Mouse (Mus musculus) cerebellum, adult 2 months (tissue): ENCODE measurements around the gene Zbtb1. TPM values are rescaled to one million over a fixed set of nuclear protein-coding genes. Genes with fewer than 3 reads are reported as not detected.

Experiments
- DNase-seq, 2 experiments: peaks; one replicate each; pipeline ENCODE4 v3.0.0; 2021
- H3K27ac ChIP-seq: fragments of 200-500 bp; 2 replicates; pipeline ENCODE4 v1.5.1; 2012; ENCODE audit warnings: low read length, control low read depth, inconsistent platforms; ENCODE audit not compliant: insufficient read depth
- H3K27me3 ChIP-seq: fragments of 200-500 bp; 2 replicates; pipeline ENCODE4 v1.6.1; 2012; ENCODE audit warnings: inconsistent platforms, mild to moderate bottlenecking, low read length, moderate library complexity; ENCODE audit not compliant: control insufficient read depth, insufficient read depth
- H3K4me1 ChIP-seq: fragments of 200-500 bp; 2 replicates; pipeline ENCODE4 v1.6.1; 2011; ENCODE audit warnings: low read length; ENCODE audit not compliant: control insufficient read depth, insufficient read depth
- H3K4me3 ChIP-seq: fragments of 200-500 bp; replicated peaks from 2 replicates; pipeline ENCODE3; 2011; ENCODE audit warnings: mild to moderate bottlenecking, low read depth, low read length, control low read depth; ENCODE audit not compliant: insufficient read depth
- CTCF ChIP-seq: fragments of 200-500 bp; IDR thresholded peaks from 2 replicates; pipeline ENCODE4 v1.5.1; 2011; ENCODE audit warnings: low read depth, mild to moderate bottlenecking, control low read depth, low read length, moderate library complexity, borderline replicate concordance; ENCODE audit not compliant: insufficient read depth
- POLR2A ChIP-seq: fragments of 200-500 bp; IDR thresholded peaks from 2 replicates; pipeline ENCODE4 v1.6.1; 2011; ENCODE audit warnings: low read length, control low read depth, borderline replicate concordance; ENCODE audit not compliant: insufficient read depth
- WGBS: fragments of 180-500 bp; shearing (Covaris S2); methylation state at CpG from one replicate; pipeline ENCODE4 v1.1.7; 2018; 5-methylcytosine and 5-hydroxymethylcytosine counted together
- polyA plus RNA-seq: library from polyadenylated mRNA; depleted of rRNA; stranded (reverse); fragments of >200 nt; gene quantifications from 2 replicates; pipeline ENCODE4 v1.2.3, GENCODE M21; 2012

Zbtb1 gene
- polyA plus RNA-seq, 1 experiment = 3.3 TPM

DNA sequence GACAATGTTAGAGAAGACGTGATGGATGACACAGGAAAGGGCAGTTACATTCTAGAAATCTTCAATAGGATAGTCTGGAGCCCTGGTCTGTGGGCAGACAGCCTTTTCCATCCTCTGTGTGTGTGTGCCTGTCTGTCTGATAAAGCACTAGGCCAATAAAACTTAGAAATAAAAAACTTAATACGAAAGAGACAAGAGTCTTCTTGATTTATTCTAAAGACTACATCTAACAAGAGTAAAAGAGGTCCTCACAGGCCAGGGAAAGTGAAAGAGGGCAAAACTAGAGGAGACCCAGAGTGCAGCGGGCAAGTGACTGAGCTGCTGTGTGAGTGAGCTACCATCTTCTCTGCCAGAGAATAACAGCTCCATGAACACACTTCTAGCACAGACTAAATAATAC, 3.8 kb upstream of the Zbtb1 start:
- TF ChIP-seq CTCF (no peak), POLR2A (no peak)
- no peak for DNase-seq
- H3K4me1 ChIP-seq = no peaks in the 10 kb centered on the region; the same call in 1 of the 2 replicates
- H3K27ac ChIP-seq = no peak overlapping the region
- H3K27me3 ChIP-seq = no peaks in the 10 kb centered on the region
- H3K4me3 ChIP-seq = no peak overlapping the region
- 80% methylated on average over 3 of the region's 3 CpGs for WGBS

DNA sequence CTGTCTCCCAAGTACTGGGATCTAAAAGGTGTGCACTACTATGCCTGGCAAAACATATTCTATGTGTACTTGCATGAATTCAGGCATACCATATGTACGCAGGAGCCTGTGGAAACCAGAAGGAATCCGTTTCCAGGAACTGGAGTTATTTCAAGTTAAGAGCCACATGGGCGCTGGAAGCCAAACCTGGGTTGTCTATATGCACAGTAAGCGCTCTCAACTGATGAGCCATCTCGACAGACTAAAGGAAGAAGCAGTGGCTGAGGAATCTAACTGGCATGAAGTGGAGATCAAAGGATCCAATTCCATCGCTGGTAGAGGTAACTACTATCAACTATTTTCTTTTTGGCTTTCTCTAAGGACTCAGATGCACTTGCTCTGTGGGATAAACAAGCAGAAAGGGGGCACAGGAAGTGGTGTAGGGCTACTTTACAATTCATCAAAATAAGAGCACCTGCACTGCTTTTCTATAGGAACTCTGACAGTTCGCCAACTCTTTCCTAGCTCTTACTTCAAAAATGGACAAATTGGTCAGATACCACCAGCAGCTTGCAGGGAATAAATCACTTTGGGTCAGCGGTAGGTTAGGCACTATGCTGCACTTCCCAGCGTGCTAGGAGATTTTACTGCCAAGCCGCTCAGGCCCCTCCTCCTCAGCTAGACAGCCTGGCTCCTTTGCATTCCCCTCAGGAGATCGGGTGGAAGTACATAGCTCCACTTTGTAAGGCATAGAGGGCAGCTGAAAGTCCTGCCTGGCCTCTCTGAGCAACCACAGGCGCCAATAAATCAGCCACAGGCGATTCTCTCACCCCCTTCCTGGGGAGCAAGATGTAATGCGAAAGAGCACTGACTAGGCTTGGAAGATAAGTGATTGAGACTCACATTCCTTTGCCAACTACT, 2.7 kb upstream of the Zbtb1 start:
- DNase-seq = peak; percentile 52 to 53
- H3K4me3 ChIP-seq = peak overlapping the region; percentile 18
- TF ChIP-seq POLR2A (no peak), CTCF (no peak)
- 5% methylated on average over 14 of the region's 14 CpGs for WGBS
- H3K4me1 ChIP-seq = no peaks in the 10 kb centered on the region; the same call in 1 of the 2 replicates
- 0 out of 2 replicates have a peak overlapping the region, but pooled peaks have one; percentile 1 for H3K27ac ChIP-seq
- no peaks in the 10 kb centered on the region for H3K27me3 ChIP-seq

GRCm38 (mm10) chr12:76368201-76368789, 1.8 kb upstream of the Zbtb1 start:
- Histone ChIP-seq H3K4me1 (no peaks in the 10 kb centered on the region; the same call in 1 of the 2 replicates), H3K27me3 (no peaks in the 10 kb centered on the region), H3K27ac (peak overlapping the region; percentile 56; the same call in 1 of the 2 replicates), H3K4me3 (peak overlapping the region; percentile 54)
- 5% methylated on average over 9 of the region's 9 CpGs for WGBS
- peak; percentile 22 to 23 for DNase-seq
- TF ChIP-seq POLR2A (no peak), CTCF (no peak)

GRCm38 (mm10) chr12:76368790-76369205, 1.3 kb upstream of the Zbtb1 start:
- H3K27me3 ChIP-seq = no peaks in the 10 kb centered on the region
- peak in 1 of 2 experiments; percentile 75 for DNase-seq
- WGBS = under 1% methylated on average over 26 of the region's 26 CpGs
- H3K4me3 ChIP-seq = peak overlapping the region; percentile 54
- H3K4me1 ChIP-seq = no peaks in the 10 kb centered on the region; the same call in 1 of the 2 replicates
- H3K27ac ChIP-seq = peak overlapping the region; percentile 56
- no peak for TF ChIP-seq CTCF
- no peak for TF ChIP-seq POLR2A

GRCm38 (mm10) chr12:76369206-76369977, 674 bp upstream of the Zbtb1 start, which contains the start of gene Zbtb25:
TSS of gene Zbtb25 (minus strand) at chr12:76369602.
- H3K4me3 ChIP-seq = peak within 1 kb of the TSS; percentile 65
- DNase-seq = peak; percentile 88 to 95
- no peaks in the 10 kb centered on the region; the same call in 1 of the 2 replicates for H3K4me1 ChIP-seq
- peak; percentile 58 for TF ChIP-seq POLR2A
- no peak for TF ChIP-seq CTCF
- WGBS = under 1% methylated on average over 82 of the region's 96 CpGs
- H3K27me3 ChIP-seq = no peaks in the 10 kb centered on the region
- H3K27ac ChIP-seq = peak within 1 kb of the TSS; percentile 70

DNA sequence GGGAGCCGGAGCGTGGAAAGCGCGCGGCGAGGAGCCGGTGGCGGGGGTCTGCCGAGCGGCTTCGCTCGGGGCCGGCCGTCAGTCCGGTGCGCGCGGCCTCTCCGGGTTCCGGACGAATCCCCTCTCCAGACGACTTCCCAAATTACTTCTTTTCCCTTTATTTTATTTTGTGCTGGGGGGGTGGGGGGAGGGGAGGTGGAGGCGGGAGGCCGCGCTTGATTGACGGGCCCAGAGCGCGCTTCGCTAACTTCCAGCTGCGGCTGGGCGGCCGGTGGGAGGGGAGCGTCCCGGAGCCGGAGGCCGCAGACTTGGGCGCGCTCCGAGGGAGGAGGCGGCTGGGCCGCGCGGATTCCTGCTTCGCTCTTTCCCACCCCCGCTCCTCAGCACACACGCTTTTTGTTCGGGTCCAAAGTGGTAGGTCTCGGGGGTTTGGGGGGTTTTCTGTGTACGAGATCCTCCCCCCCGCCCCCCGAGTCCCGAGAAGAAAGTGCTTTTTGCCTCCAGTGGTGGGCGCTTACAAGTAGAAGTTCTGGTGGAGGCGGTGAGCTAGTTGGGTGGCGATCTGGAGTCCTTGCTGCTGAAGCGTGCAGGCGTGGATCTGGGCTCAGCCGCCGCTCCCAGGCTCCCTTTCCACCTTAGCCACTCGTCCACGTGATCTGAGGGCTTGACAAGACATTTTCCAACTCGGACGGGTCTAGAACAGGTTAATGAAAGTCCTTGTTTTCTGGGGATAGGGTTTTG, 935 bp downstream of the Zbtb1 start:
- under 1% methylated on average over 60 of the region's 63 CpGs for WGBS
- DNase-seq = peak; percentile 66 to 68
- TF ChIP-seq CTCF (no peak), POLR2A (no peak)

More for the DNA sequence above, 935 bp downstream of the Zbtb1 start:
- no peaks in the 10 kb centered on the region; the same call in 1 of the 2 replicates for H3K4me1 ChIP-seq
- peak overlapping the region; percentile 65 for H3K4me3 ChIP-seq
- H3K27me3 ChIP-seq = no peaks in the 10 kb centered on the region
- H3K27ac ChIP-seq = peak overlapping the region; percentile 70
